Mouse (Mus musculus) T-helper 1 cell (primary cell): ENCODE results near the gene Tcl1.
"Not testable (repeated sequence)": the region's sequence is repeated elsewhere in the genome, so short reads cannot be mapped to it uniquely, and the experiment has no call there.

Experiments used
- in situ Hi-C: fragments of 300-600 bp; cut with MboI, MseI; formaldehyde crosslinking; loops from one replicate; pipeline ENCODE4 v1.15.1; 2025; ENCODE audit warnings: high pct_unique_total_duplicates

Tcl1 gene

DNA sequence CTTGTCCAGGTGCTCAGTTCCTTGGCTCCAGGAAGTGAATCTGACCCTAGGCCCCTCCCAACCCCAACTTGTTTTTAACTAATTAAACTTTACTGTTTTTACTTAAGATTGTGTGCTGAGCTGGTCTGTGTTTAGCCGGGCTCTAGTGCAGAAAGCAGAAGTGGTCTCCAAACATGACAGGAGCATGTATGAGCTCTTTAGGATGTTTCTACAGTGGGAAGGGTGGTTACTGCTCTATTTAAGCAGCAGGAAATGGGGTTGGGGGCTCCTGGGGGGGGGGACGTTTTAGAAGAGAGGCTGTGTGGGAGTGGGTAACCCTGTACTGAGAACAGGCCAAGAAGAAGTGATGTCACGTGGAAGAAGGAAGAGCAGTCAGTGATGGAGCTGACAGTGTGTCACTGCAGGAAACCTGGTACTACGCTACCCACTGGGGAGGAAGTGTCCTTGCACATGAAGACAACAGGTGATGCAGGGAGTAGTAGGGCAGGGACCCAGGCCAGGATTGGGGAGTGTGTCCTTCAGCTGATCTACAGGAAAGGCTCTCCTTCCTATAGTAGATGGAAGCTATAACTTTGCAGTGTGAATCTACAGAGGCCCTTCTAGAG is 41.5 kb downstream of the Tcl1 start:
- in situ Hi-C loops: not testable (repeated sequence)

DNA sequence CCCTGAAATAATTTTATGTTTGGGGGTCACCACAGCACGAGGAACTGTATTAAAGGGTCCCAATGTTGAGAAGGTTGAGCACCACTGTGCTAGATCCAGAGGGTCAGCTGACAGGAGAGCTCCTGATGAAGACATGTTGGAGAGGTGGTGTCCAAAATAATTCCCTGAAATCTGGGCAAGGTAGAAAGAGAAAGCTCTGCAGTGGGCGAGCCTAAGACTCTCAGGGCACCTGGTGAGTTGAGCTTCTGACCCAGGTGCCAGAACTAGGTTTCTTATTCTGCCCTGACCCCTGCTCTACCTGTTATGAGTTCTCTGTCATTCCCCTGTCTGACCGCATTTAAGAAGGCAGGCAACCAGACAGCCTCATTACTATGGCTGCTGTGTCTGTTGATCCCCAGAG is 46.5 kb downstream of the Tcl1 start, which contains the start of gene Tcl1b5:
Gene Tcl1b5, plus strand, starts transcription at position 301 of the 400 bp plus-strand sequence.
- in situ Hi-C loops: loop anchor here (10.0 kb wide), 1 partner anchor 121 kb away; no protein-coding TSS in a partner anchor

DNA sequence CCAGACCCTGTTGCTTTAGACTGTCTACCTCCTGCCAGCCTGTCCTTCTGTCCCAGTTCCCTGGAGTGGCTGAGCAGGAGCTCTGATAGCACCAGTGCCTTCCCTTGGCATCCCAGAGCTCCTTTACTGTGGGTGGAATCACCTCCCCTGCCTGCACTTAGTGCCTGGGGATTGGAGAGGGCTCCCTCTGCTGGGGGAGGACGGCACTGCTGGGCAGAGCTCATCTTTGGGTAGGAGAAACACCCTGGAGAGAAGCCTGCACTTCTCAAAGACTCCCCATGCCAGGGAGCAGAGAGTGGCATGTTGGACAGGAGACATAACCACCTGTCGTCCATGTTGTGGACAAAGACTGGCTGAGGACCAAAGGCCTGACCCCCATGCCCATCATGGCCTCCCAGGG is 48.3 kb downstream of the Tcl1 start:
- in situ Hi-C loops: loop anchor here (10.0 kb wide), 1 partner anchor 120 kb away; no protein-coding TSS in a partner anchor

DNA sequence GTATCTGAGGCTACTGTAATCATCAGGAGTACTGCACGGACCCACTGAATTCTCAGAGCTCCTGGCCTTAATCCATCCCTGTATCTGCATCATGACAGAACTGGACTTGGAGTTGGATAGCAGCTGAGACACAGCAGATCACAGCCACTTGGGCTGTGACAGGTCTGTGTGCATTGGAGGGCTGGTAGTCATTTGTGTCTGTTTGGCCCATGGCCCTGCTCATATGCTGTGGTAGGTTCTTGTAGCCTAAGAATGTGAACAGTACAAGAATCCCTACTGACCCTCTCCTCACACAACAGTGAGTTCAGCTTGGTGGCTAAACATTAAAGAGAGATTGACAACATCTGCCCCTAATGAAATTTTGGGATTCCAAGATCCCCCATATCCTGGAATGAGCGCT is 49.2 kb downstream of the Tcl1 start:
- in situ Hi-C loops: loop anchor here (10.0 kb wide), 1 partner anchor 119 kb away; no protein-coding TSS in a partner anchor
